Mouse (Mus musculus) gastrocnemius, postnatal 4 days (tissue): ENCODE results near the gene Pask. TPM values are rescaled to one million over a fixed set of nuclear protein-coding genes. Genes with fewer than 3 reads are reported as not detected.
"Not testable (repeated sequence)": the region's sequence is repeated elsewhere in the genome, so short reads cannot be mapped to it uniquely, and the experiment has no call there.

Source experiments
- DNase-seq, 2 experiments: peaks; one replicate each; pipeline ENCODE4 v3.0.0; 2021 to 2022; ENCODE audit warnings: low spot score in 2 of 2, mixed read lengths in 2 of 2
- long read RNA-seq, 2 experiments: library from polyadenylated mRNA; stranded (forward); transcript quantifications; one replicate each; pipeline ENCODE4 v2.0.0; 2021
- total RNA-seq, 2 experiments: library from RNA; stranded (reverse); gene quantifications; 2 replicates each; pipeline ENCODE4 v1.2.3; 2021

Pask gene
- 1 to 10 TPM; 6.0 to 6.4 TPM for total RNA-seq
- long read RNA-seq, experiment 1, full-length matches to known transcripts, result 1 of 2 reads
- long read RNA-seq, experiment 1, partial matches to known transcripts, result 0 of 2 reads
- long read RNA-seq, experiment 1, other reads (novel, unspliced or antisense), result 1 of 2 reads
- long read RNA-seq, experiment 2, full-length matches to known transcripts, result 3 of 6 reads
- long read RNA-seq, experiment 2, partial matches to known transcripts, result 2 of 6 reads
- long read RNA-seq, experiment 2, other reads (novel, unspliced or antisense), result 1 of 6 reads

DNA sequence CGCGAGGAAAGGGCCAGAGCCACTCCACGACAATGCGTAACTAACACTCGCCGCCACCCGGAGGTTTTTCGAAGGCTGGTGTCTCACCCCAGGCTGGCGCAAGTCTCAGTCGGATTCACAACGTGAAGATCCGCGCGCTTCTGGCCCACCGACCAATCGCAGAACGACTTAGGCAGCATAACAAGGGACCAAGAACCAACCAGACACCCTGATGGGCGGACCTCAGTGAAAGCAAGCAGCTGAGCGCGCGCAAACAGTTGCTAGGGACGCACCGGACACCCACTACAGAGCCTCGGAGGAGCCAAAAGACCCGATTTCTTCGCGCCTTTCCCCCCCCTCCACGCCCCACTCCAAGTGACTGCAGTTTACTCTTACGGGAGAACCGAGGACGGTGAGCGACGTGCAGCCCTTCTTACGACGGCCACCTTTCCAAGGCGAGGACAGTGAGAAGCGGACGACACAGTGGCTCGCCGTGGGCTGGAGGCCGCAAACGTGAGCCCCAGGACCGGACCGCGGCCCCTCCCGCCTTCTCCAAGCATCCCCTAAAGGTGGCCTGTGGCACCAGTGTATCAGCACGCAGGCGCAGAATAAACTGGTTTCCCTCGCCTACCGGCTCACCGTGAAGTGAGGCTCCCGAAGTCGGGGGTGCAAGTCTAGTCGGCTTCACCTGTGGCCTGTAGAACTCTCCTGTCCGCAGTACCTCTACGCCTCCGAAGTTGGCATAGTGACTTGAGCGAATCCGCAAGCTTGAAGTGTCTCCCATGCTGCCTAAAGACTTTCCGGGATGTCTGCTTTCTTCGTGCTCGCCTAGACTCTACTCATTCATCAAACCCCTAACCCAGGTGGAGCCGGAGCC lies at the start of gene Pask, which contains the start of gene Ppp1r7:
Gene Pask (minus strand): TSS at position 835 of the 856 bp plus-strand sequence.
Gene Ppp1r7 (plus strand): TSS at position 207 of the 856 bp plus-strand sequence.
- DNase-seq, result peak; percentile 85 to 94

DNA sequence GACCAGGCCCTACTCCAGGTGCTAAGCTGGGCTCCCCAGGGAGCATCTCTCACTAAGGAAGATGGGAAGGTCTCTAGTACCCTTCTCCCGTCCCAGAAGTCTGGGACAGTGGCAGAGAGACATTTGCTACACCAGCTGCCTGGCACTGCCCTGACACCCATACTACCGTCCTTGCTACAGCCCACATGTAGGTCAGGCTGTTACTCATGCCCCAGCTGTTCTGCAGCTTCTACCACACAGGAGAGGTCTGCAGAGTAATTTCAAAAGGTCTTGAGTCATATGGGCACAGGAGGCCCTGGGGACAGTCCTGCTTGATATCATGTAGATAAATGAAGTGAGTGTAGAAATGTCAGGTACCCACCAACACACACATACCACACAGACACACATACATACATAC lies 45.6 kb upstream of the Pask start:
- no peak for DNase-seq

DNA sequence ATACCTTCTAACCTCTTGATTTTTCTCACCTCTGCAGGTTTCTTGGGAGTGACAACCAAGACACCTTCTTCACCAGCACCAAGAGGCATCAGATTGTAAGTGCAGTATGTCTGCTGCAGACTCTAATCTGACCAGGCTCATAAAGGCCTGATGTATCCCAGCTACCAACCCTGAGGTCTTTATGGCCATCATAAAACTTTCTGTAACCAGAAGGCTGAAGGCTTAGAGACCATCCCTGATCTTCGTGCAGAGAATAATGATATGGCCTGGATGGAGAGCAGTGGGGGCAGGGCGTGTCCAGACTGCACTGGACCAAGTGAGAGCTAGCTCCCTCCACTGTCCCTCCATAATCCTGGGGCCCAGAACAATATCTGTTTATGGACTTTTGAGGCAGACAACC lies 43.9 kb upstream of the Pask start:
- no peak for DNase-seq

DNA sequence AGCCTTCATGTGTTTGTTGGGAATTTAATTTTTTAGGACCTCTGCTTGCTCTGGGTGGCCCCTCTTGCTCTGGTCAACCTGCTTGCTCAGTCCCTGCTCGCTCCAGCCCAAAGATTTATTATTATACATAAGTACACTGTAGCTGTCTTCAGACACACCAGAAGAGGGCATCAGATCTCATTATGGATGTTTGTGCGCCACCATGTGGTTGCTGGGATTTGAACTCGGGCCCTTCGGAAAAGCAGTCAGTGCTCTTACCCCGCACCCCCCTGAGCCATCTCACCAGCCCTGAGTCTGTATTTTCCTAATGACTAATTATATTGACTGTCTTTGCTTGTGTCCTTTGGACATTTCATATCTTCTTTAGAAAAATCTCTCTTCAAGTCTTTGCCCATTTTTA lies 35.8 kb upstream of the Pask start:
- no peak for DNase-seq

DNA sequence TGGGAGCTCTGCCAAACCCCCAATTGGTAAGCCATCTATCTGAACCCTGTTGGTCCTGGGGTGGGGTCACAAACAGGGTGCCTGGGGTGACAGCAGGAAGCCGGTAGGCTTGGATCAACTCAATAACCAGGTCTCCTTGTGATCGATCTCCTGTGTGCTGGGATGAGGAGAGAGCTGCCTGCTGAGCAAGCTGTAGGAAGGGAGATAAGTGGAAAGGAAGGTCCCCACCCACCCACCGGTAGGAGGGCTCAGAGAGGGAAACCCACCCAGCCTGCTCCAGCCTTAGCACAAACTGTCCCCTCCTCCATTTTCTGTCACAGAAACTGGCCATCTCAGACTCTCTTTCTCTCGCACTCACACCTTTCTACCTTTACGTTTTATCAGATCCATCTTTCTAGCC lies 34.0 kb upstream of the Pask start:
- DNase-seq, result no peak

DNA sequence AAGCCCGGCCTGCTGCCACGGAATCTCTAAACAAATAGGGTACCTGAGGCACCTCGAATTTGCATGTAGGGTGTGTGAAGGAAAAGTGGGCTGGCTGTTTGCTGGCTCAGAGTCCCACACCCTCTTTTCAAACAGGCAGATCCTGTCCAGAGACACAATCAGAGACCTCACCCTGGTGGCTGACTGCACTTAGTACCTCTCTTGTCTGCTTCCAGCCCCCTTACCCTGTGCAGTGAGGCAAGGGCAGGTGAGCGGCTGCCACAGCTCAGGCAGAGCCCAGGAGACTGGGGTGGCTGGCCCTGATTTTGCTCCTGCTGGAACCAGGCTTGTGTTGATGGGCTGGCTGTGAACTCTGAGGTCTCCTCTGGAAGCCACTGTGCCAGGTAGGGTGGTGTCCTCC lies 30.4 kb upstream of the Pask start, which contains the start of gene Ano7:
Gene Ano7 (plus strand): TSS at position 266 of the 400 bp plus-strand sequence.
- no peak for DNase-seq

- DNase-seq, result no peak
Measured at GRCm38 (mm10) chr1:93365641-93366040, 22.4 kb upstream of the Pask start.

DNA sequence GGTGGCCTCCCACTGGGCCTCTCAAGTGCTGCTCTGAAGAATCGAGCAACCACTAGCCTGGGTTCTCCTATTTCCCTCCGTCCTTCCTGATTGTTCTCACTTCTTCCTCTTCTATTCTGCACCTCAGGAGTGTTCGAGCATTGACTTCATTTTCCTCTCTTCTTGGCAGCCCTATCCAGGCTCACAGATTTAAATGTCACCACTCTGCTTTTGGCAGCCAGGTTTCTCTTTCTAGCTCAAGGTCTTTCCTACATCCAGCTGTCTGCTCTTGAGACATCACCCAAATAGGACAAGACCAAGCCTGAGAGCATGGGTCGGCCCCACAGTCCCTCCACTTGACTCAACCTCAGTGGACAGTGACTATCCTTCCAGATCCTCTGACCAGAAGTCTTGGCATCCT lies 19.4 kb upstream of the Pask start:
- DNase-seq, result no peak

DNA sequence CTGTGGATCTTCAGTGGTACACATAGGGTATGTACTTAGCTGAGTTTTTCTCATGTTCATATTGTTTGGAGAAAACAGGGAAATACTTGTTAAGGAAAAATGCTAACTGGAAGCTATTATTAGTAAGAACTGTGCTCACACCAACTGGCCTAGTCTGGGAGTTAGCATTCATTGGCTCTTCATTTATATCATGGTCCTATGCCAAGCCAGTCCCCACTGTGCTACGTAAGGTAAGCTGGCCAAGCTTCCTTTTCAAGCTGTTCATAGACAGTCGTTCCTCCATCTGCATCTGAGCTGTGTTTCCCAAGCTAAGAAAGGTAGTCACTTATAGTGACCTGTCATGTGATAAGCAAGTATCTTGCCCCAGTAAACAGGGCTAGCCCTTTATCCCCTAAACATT lies 9.4 kb upstream of the Pask start:
- DNase-seq, result no peak

DNA sequence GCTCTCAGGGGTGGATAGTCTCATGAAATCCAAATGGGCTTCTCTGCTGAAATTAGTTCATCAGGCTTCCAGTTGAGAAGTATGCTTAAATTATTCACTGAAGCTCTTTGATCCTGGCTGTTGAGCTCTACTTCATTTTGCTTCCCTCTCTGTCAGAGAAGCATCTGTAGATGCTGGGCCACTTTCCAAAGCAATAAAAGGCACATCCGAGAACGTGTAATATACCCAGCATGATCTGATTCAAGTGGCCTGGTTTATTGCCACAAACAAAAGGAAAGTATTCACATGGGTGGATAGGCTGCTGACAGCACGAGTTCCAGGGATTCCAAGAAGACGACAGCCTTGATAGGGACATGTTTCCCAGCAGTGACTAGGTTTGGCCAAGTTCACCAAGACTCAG lies 6.4 kb upstream of the Pask start:
- DNase-seq, result no peak

GRCm38 (mm10) chr1:93347176-93347575 lies 3.9 kb upstream of the Pask start:
- no peak for DNase-seq

DNA sequence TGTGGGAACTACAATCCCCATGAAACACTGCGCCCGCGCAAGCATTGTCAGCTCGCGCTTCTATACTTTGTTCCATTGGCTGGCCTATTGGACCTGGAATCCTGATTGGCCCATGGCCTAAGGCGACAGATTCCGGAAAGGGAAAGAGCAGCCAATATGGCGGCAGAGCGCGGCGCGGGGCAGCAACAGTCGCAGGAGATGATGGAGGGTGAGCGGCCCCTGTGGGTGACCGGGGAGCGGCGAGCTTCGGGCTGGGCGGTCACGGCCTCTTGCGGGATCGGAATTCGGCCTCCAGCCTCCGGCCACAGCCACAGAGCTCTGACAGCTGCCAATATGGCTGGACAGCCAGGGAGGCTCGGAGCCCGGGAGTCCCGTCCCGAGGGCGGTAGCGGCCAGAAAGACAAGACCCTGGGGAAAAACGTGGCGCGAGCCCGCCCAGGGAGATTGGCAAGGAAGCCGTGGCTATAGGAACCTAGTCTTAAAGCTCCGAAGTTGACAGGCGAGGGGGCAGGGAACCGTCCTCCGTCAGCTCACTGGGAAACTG lies 294 bp upstream of the Pask start:
- peak; percentile 84 to 95 for DNase-seq

- DNase-seq, result no peak
Measured at GRCm38 (mm10) chr1:93334621-93335020, 8.7 kb downstream of the Pask start.

- DNase-seq, result no peak
Measured at GRCm38 (mm10) chr1:93326446-93326845, 16.8 kb downstream of the Pask start.

DNA sequence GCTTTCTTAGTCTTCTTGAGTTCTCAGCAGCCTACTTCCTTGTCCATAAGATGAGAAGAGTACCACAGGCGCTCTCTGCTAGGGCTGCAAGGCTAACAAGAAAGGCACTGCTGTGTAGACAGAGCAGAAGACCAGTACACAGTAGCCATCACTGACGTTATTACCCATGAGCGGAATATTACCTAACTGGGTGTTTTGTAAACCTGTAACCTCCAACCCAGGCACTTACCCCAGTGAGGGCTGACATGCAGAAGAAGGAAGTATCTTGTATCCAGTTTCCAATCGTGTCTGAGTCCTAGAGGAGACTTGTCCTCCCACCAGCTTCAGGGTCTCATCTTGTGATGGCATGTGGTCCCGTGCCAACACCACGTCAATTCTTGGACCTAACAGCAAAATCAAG lies 19.3 kb downstream of the Pask start:
- DNase-seq, result no peak

DNA sequence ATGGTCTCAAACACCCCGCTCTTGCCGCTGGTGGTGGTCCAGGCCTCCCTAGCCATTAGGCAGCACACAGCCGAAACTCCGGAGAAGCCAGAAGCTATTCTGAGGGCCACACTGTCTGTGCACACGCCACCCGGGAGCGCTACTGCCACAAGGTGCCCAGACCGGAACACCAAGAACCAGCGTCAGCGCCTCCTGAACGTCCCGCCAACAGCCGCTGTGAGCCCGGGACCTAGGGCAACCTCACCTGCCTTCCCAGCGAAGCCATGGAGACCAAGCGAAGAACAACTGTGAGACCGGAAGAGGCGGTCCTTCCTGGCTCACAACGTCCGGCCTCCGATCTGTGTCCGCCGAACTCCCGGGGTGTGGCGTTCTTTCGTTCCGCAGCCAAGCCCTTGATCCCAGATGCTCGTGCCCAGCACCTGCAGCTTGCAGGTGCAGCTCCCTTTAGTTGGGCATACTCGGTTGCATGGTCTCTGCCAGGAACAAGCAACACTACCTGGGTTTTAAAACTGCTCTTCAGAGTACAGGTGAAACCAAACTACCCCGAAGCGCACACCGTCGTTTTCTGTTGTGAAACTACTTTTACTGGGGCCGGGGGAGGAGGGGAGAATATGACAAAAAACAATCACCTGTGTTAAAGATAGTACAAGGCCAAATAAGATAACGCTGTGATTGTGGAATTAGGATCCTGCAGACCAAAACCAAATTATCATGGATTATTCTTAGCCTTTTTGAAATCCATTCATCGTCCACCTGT lies 37.5 kb downstream of the Pask start, which contains the start of gene Mterf4:
Gene Mterf4 (minus strand): TSS at position 335 of the 757 bp plus-strand sequence.
- DNase-seq, result peak; percentile 66 to 77

GRCm38 (mm10) chr1:93300578-93300977 lies 42.7 kb downstream of the Pask start:
- DNase-seq, result no peak

GRCm38 (mm10) chr1:93299791-93300190 lies 43.5 kb downstream of the Pask start:
- DNase-seq, result no peak

- not testable (repeated sequence) for DNase-seq
Measured at GRCm38 (mm10) chr1:93294491-93294890, 48.8 kb downstream of the Pask start.

- DNase-seq, result no peak
Measured at GRCm38 (mm10) chr1:93292006-93292405, 51.3 kb downstream of the Pask start.

- no peak for DNase-seq
Measured at GRCm38 (mm10) chr1:93291591-93291990, 51.7 kb downstream of the Pask start.
